Mouse (Mus musculus) 3T3-L1 (cell line): Measurements from ENCODE around the gene Tjp1.

Experiments
- DNase-seq: peaks from one replicate; pipeline ENCODE4 v3.0.0-alpha.2; 2015; ENCODE audit warnings: low read depth, low spot score

Tjp1 gene

DNA sequence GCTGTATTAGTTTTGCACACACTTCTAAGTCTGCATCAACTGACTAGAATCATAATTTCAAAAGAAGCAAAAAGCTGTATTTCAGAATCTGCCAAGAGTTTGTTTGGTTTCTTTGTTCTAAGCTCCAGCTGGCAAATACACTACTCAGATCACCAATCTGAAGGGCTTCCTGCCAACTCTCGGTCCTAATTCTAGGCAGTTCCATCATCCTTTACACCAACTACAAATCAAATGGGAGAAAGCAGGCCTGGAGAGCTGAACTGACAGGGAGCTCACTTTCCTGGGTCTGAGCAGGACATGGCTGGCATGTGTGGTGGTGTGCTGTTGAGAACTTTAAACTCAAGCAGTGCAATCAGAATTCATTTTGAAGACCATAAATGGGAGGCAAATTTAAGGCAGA, 170.0 kb downstream of the Tjp1 start:
- peak; percentile 48 for DNase-seq

DNA sequence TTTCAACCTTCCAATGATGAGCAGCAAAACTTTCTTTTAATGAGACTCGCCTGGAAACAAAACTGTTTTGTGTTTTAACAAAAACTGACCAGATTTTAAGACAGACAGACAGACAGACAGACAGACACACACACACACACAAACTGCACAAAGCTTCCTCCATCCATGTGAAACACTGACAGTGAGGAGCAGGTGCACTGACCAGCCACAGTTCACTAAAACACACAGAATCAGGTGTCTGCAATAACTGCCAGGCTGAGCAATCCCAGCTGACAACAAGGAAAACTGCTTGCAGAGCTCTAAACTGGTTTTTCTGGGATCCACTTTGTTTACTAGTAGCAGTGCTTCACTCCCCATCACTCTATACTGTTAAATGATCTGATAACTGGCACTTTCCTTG, 171.4 kb downstream of the Tjp1 start:
- DNase-seq, result no peak

- DNase-seq, result no peak
Measured at GRCm38 (mm10) chr7:65354908-65355307, 172.7 kb downstream of the Tjp1 start.

DNA sequence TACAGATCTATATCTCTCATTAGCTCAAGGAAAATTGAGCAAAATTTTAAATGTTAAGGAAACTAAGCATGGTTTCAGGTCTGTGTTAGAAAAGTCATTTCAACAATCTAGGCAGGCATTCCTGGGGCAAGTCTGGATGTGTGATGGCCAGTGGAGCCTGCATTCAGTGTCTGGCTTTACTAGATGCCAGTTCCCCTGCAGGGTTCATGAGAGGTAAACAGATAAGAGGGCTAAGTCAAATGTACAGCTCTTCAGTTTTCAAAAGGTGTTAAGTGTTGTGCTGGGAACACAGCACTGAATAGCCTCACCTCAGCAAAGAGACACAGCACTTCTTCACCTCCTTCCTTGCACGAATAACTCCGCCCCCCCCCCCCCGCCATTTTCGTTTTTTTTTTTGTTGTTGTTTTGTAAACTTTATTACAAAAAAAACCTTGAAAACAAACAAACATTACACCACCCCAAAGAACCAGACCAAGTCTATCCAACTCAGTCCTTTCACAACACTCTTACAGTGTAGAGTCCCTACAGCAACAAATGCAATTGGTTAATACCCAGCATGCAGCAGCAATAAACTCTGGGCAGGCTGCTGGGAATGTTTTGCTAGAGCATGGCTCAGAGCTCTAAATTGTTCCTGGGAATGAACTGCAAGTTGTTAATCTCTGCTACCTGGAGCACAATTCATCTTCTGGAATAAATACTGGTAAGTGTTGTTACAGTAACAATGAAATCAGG, 177.1 kb downstream of the Tjp1 start:
- DNase-seq, result no peak

- no peak for DNase-seq
Measured at GRCm38 (mm10) chr7:65348540-65348939, 179.0 kb downstream of the Tjp1 start.

DNA sequence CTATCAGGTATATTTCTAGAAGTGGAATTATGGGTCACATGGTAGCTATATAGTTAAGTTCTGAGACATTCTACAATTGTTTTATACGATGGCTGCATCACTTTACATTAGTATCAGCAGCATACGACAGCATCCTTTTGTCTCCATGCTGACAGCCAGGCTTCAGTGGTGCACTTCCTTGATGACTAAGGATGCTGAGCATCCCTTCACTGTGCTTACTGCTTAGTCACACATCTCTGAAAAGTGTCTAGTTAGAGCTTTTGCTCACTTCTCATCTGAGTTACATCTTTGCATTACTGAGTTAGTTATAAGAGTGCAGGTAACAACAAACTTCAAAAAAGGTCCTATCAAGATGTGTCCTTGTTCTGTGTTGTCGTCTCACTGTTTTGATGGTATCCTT, 182.3 kb downstream of the Tjp1 start:
- DNase-seq, result peak; percentile 50

DNA sequence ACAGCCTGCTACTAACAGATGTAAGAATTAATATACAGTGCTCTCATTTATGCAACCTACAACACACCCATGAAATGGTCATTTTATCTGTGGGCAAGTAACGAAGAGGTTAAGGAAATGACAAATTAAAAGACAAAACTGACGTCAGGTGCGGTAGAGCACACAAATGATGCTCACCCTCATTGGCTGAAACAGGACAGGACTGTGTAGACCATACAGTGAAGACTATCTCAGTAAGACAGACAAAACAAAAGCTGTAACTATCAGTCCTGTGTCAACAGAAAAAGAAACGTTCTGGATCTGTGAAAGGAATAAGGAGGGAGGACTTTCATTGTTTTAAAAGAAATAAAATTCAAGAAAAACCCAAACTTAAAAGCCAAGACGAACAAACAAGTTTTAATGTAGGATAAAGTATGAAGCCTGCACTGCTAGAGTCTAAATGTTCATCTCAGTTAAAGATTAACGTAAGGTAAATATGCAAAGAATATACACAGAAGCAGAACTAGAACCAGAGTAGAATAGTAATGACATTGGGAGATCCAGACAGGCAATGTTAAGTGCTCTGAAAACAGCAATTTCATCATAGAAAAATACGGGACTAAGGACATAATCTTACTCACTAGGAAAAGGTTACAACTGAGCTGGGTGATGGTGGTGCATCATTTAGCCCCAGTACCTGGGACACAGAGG, 189.9 kb downstream of the Tjp1 start:
- DNase-seq, result no peak

DNA sequence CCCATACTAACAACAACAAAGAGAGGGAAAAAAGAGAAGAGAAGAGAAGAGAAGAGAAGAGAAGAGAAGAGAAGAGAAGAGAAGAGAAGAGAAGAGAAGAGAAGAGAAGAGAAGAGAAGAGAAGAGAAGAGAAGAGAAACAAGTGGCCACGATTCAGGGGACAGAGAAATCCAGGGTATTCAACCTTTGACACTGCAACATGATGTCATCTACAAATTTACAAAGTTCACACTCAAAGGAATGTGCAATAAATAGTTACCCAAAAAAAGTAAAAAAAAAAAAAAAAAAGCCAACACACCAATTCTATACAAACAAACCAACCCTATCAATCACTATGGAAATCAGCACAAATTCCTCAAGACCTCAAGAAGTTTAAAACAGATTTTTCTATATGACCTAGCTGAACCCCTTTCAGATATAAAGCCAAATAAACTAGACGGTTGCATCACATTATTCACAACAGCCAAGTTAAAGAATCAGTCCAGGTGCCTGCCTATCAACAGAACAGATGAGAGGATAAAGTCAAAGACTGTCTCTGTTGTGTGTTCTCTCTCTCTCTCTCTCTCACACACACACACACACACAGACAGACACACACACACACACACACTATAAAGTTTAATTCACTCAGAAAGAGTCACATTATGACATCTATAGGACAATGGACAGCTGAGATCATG, 194.4 kb downstream of the Tjp1 start:
- no peak for DNase-seq

- peak; percentile 78 for DNase-seq
Measured at GRCm38 (mm10) chr7:65319047-65319725, 208.4 kb downstream of the Tjp1 start.

- peak; percentile 70 for DNase-seq
Measured at GRCm38 (mm10) chr7:65317418-65317817, 210.2 kb downstream of the Tjp1 start.

DNA sequence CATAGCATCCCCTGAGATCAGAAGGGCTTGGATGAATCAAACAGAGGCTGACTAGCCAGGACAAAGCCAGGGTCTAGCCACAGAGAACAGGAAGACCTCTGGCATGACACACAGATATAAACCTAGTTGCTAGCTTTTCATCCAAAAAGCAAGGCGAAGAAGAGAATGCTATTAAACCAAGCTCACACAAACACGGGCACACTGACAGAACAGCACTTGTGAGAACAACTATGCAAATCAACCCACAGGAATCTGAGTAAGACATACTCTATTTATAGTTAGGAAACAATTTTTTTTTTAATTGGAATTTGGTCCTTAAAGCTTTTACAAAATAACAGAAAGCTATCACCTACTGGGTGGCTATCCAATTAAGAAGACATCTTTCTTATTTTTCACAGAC, 212.4 kb downstream of the Tjp1 start:
- no peak for DNase-seq

DNA sequence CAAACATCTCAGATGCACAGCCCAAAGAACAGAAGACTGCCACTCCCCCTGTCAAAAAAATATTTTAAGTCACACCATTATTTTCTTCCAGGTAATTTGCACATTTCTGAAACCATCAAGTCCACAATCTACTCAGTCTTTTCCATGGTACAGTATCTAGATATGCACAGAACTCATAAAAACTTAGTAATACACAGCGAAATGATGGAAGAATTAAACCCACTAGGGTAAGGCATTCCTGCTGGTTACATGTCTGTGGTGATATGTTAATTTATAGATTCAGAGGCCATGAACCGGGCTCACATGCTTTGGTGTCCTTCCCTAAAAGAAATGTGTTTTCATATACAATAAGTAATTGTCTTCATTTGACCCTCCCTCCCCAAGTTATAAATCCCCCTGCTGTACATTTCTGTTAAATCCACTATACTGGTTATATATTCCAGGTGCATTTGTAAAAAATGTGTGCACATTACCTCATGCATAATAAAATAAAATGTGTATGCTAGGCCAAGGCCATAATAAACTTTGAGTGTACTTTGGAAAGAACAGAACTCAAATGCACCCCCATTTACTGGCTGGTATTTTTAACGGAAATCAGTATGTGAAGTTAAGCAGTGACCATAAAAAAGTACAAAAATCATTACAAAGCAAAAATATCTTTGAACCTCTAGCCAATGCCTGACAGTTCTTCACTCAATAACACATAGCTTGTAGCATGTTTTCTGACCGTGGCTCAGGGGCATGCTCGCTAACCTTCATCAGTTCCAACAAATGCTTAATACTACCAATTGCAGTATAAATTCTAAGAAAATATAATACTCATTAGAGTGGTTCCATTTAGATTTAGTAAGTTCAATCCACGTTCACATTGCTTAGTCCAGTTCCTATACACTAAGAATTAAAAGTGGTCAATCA, 230.6 kb downstream of the Tjp1 start:
- no peak for DNase-seq

DNA sequence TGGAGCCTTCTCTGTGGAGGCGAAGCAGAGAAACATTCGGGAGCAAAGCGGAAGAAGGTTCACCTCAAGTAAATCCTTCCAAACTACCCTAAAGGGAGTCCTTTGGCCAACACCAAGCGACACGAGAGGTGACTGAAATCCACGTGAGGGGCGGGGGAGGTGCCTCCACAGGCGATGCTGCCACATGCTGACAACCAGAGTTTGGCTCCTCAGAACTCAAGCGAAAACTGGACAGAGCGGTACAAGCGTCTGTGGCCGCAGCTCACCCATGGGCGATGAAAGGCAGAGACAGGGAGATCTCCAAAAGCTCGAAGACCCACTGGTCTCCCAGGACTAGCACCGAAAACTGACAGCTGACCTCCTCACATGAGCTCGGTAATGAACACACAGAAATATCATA, 244.7 kb downstream of the Tjp1 start:
- DNase-seq, result no peak

DNA sequence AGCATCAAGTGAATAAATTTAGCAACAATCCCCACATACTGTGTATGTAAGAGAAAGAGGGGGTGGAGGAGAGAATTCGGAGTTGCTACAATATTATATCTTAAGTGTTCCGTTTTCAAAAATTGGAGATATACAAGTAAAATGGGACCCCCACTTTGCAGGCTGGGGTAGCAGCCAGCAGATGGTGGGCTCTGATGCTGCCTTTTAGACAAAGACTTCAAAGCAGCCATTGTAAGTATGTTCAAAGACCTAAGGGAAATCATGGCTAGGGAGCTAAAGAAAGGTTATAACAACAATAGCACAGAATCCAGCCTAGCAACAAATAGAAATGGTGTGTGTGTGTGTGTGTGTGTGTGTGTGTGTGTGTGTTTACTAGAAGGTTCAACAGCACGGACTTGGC, 245.6 kb downstream of the Tjp1 start:
- no peak for DNase-seq

DNA sequence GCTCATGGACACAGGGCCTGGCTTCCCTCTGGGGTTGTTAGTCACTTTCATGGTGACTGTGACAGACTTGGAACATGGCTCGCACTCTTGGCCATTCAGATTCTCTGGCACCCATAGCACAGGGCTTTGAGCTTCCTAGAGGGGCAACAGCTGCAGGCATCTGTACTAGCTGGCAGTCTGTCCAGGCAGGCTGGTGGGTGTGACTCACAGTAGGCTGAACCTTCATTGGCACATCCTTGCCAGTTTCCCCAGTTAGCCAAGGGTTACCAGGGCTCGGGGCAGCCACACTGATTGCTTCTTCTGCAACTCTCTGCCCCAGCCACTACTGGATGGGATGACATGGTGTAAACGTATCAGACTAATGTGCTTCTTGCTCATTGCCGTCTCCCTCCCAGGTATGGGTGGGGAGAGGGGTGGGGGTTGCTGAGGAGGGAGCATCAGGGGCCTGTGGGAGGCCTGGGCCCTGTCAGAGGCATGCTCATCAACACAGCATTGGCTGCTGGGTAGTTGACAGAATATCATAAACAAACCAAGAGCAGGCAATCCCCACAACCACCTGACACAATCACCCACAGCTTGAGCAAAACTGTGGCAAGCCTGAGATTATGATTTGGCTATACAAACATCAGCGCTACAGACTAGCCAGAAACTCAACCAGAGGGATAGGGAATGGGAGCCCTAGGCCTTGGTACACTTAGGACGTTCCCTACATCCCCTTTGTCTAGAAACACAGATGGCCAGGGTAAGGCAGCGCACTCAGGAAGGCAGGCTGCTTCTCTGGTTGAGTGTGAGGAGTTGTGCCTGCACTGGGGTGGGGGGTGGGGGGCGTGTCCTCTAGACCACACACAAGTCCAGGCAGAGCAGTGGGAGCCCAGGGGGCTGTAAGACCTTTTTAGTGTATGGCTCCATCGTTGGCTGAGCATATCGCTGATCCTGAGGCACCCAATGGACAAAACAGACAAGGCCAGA, 246.4 kb downstream of the Tjp1 start:
- DNase-seq, result no peak

GRCm38 (mm10) chr7:65279277-65279676, 248.3 kb downstream of the Tjp1 start:
- no peak for DNase-seq

DNA sequence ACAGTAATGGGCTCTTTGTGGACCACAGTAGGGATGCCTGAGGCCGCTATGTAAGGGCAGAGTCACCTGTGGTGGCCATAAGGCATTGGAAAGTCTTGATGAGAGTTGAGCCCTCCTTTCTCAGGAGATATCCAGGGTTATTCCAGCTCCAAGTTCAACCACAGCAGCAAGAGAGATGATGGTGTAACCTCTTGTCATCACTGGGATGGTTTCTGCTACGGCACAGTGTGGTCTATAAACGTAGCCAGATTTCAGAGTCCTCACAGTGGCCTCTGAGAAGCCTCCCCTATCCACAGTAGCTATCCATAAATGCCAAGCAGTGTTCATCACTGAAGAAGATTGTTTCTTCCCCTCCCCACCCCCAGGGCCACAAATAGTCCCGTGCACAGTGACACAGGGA, 251.8 kb downstream of the Tjp1 start:
- no peak for DNase-seq

DNA sequence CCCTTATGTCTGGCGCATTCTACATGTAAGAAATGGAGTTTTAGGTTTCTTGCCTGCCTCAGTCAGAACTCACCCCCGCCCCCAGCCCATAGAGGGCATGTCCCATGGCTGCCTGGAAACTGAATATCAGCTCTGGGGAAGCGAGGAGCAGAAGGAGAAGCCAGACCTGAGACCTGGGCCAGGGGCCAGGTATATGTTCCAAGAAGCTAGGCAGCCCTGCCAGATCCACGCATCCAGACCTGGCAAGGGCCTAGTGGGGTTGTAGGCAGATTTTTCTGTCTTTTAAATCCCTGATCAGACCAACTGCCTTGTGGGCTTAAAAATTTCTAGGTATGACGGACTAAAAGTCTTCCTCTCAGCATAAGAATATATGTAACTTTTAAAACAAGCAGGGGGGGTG, 253.4 kb downstream of the Tjp1 start:
- no peak for DNase-seq

- no peak for DNase-seq
Measured at GRCm38 (mm10) chr7:65249656-65250055, 277.9 kb downstream of the Tjp1 start.
